Mouse (Mus musculus) myocyte (in vitro differentiated cells): ENCODE data around the gene Kcna6.

ENCODE experiments used
- MYOG ChIP-seq, 3 experiments: IDR thresholded peaks; one replicate each; pipeline ENCODE4 v1.6.1; 2011; ENCODE audit warnings: control low read depth in 2 of 3, low read depth in 2 of 3, mild to moderate bottlenecking in 2 of 3; ENCODE audit not compliant: insufficient read length in 2 of 3, control insufficient read depth in 1 of 3, insufficient read depth in 1 of 3
- POLR2A ChIP-seq: IDR thresholded peaks from one replicate; pipeline ENCODE4 v1.6.1; 2011; ENCODE audit warnings: low read depth, mild to moderate bottlenecking, control low read depth, moderate library complexity; ENCODE audit not compliant: insufficient read length
- TCF12 ChIP-seq: IDR thresholded peaks from one replicate; pipeline ENCODE4 v1.6.1; 2011; ENCODE audit warnings: mild to moderate bottlenecking, control low read depth; ENCODE audit not compliant: poor library complexity, insufficient read depth, severe bottlenecking
- USF1 ChIP-seq: IDR thresholded peaks from one replicate; pipeline ENCODE4 v1.6.1; 2011; ENCODE audit warnings: low read depth, mild to moderate bottlenecking, control low read depth, moderate library complexity

DNA sequence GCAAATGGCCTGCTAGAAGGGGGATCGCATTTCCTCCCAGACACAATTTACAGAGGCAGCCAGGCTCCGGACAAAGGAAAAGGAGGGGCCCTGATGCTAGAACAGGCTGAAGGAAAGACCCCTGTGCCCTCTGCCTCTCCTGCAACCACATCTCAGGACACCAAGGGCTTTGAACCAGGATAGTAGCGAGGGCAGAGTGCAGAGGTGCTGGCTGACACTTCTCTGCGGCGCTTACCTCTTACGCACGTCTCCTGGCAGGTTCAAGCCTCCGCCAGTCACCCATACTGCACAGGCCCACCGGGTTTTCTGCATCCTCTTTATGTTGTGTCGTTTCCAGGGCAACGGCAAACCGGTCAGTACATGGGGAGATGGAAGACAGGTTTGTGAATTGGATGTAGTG, 12.0 kb upstream of the Kcna6 start:
- TF ChIP-seq POLR2A (no peak), MYOG (IDR thresholded peaks at IDR 0.05; ENCODE audit: control insufficient read depth in 1 of 3, insufficient read depth in 1 of 3, insufficient read length in 2 of 3, low read depth in 2 of 3) (no peak), TCF12 (no peak), USF1 (no peak)
